Mouse (Mus musculus) thymus, postnatal 10 days (tissue): ENCODE measurements around the gene Kcnj2.
A peak's percentile ranks its signal among the peaks of the same experiment; 100 is the strongest.

Source experiments
- DNase-seq, 2 experiments: peaks; one replicate each; pipeline ENCODE4 v3.0.0; 2021; ENCODE audit warnings: low spot score in 2 of 2

Gene Kcnj2

GRCm38 (mm10) chr11:111065635-111066298, at the start of gene Kcnj2:
TSS of gene Kcnj2 (plus strand) at chr11:111066164.
- DNase-seq, result peak; percentile 76 to 81

GRCm38 (mm10) chr11:111016206-111016605, 49.8 kb upstream of the Kcnj2 start:
- no peak for DNase-seq

- no peak for DNase-seq
These were observed 45.8 kb upstream of the Kcnj2 start for GRCm38 (mm10) chr11:111020211-111020610.

GRCm38 (mm10) chr11:111022681-111023281, 43.2 kb upstream of the Kcnj2 start:
- DNase-seq, result no peak

GRCm38 (mm10) chr11:111042175-111042574, 23.8 kb upstream of the Kcnj2 start:
- peak in 1 of 2 experiments; percentile 29 for DNase-seq

- no peak for DNase-seq
These were observed 22.7 kb upstream of the Kcnj2 start for GRCm38 (mm10) chr11:111043298-111043697.

- no peak for DNase-seq
These were observed 11.7 kb upstream of the Kcnj2 start for GRCm38 (mm10) chr11:111054252-111054651.

- no peak for DNase-seq
These were observed 10.8 kb upstream of the Kcnj2 start for GRCm38 (mm10) chr11:111054854-111055822.

- DNase-seq, result no peak
These were observed 9.9 kb upstream of the Kcnj2 start for GRCm38 (mm10) chr11:111056030-111056429.

- no peak for DNase-seq
These were observed 8.5 kb upstream of the Kcnj2 start for GRCm38 (mm10) chr11:111057435-111057834.

- no peak for DNase-seq
These were observed 6.5 kb upstream of the Kcnj2 start for GRCm38 (mm10) chr11:111059440-111059839.

- no peak for DNase-seq
These were observed 5.7 kb upstream of the Kcnj2 start for GRCm38 (mm10) chr11:111060216-111060615.

- peak; percentile 5 to 27 for DNase-seq
These were observed 1.0 kb upstream of the Kcnj2 start for GRCm38 (mm10) chr11:111064751-111065527.

- DNase-seq, result no peak
These were observed 331 bp downstream of the Kcnj2 start for GRCm38 (mm10) chr11:111066299-111066691.

GRCm38 (mm10) chr11:111067787-111068186, 1.8 kb downstream of the Kcnj2 start:
- no peak for DNase-seq

GRCm38 (mm10) chr11:111070460-111070859, 4.5 kb downstream of the Kcnj2 start:
- DNase-seq, result no peak

GRCm38 (mm10) chr11:111074131-111074530, 8.2 kb downstream of the Kcnj2 start:
- DNase-seq, result no peak

GRCm38 (mm10) chr11:111078107-111078506, 12.1 kb downstream of the Kcnj2 start:
- no peak for DNase-seq

GRCm38 (mm10) chr11:111083009-111083408, 17.0 kb downstream of the Kcnj2 start:
- no peak for DNase-seq

GRCm38 (mm10) chr11:111086933-111087332, 21.0 kb downstream of the Kcnj2 start:
- DNase-seq, result no peak

- no peak for DNase-seq
These were observed 22.3 kb downstream of the Kcnj2 start for GRCm38 (mm10) chr11:111088226-111088625.

- no peak for DNase-seq
These were observed 22.8 kb downstream of the Kcnj2 start for GRCm38 (mm10) chr11:111088812-111089211.
